Mouse (Mus musculus): Measurements from ENCODE around the gene Ifnl3.

Ifnl3 gene

DNA sequence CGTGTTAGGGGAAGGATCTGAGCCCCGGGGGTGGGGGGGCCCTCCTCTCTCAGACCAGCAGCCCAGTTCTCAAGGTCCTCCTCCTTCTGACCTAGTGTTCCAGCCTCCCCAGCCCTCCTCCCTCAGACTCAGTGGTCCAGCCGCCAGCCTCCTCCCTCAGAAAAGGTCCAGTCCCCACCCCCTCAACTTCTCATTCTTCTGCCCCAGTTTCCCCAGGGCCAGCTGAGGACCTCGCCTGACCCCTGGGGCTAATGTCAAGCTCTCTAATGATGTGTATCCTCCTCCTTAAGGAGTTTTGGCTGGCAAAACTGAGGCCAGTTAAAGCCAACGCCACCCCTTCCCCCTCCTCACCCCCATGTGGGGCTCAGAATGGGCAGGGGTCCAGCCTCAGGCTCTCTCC, 24.5 kb downstream of the Ifnl3 start, which contains the start of gene Nccrp1:
Gene Nccrp1 (minus strand): TSS at position 101 of the 400 bp plus-strand sequence.
- DNase-seq = no peak

DNA sequence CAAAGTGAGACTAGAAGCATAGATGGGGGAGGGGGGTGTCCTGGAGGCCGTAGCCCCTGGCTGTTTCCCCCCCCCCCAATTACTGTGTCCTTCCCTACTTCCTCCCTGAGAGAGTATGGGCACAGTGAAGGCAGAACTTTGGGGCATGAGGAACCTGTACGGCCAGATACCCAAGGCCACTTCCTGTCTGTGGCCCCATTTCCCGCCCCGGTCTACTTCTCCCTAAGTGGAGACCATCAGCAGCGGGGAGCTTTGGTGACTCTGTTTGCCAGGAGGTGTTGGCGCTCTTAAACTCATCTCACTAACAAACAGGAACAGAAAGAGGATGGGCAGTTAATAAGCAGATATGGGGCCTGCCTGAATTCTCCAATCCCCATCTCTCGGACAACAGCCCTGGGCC, 25.0 kb downstream of the Ifnl3 start:
- no peak for DNase-seq

GRCm38 (mm10) chr7:28553076-28553475, 30.4 kb downstream of the Ifnl3 start:
- no peak for DNase-seq

GRCm38 (mm10) chr7:28555939-28556535, 33.4 kb downstream of the Ifnl3 start:
- no peak for DNase-seq

DNA sequence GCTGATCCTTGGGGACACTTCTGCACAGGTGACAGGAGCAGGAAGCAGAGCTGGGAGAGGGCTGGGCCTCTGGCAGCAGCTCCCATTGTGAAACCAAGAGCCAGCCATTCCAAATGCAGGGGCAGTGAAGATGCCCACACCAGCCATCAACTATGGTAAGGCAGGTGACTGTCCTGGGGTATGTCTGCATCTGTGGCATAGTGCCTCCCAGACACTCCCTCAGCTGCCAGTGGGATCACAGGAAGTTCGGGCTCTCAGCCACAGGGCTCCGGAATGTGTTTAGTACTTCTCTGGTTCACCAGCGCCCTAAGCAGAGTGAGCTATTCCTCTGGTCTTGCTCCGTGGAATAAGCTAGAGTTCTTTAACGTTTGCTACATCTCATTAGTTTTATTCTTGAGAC, 34.4 kb downstream of the Ifnl3 start:
- DNase-seq = no peak

GRCm38 (mm10) chr7:28557708-28558107, 35.1 kb downstream of the Ifnl3 start:
- DNase-seq = no peak

- peak in 1 of 2 experiments; percentile 40 for DNase-seq
These were observed 35.9 kb downstream of the Ifnl3 start for GRCm38 (mm10) chr7:28558486-28558885.

- DNase-seq = no peak
These were observed 38.2 kb downstream of the Ifnl3 start for GRCm38 (mm10) chr7:28560856-28561255.

DNA sequence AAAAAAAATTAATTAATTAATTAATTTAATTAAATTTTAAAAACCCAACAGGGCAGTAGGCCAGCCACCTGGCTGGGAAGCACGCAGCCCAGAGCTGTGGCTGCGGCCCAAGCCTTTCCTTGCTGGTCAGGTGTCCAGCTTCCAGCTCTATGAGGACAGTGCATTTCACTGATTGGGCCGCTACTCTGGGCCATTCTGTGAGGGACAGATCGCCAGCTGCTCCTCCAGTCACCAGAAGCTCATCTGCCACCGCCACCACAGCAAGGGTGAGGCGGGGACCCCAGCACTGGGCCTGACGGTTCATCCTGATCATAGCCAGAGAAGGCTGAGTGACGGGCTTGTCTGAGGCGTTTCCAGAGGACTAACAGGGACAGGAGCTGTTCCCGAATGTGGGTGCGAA, 39.3 kb downstream of the Ifnl3 start:
- DNase-seq = peak; percentile 49 to 58

- peak; percentile 70 to 71 for DNase-seq
These were observed 39.7 kb downstream of the Ifnl3 start for GRCm38 (mm10) chr7:28562371-28562770.

DNA sequence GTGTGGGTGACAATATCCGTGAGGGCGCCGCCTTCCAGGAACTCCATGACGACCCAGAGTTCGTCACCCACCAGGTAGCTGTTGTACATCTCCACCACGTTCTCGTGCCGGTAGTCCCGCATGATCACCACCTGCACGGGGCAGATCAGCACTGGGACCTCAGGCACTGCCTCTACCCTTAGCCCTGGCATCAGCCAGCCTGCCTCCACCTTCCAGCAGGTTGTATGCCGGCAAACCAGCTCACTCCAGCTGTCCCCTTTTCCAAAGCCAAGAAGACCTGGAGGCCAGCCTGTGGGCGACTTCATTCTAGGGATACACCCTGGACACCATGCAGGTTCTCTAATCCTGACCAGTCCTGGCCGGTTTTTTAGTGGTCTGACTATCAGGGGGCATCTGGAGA, 40.3 kb downstream of the Ifnl3 start:
- DNase-seq = peak; percentile 57 to 63

GRCm38 (mm10) chr7:28565407-28565806, 42.8 kb downstream of the Ifnl3 start:
- no peak for DNase-seq

- no peak for DNase-seq
These were observed 44.9 kb downstream of the Ifnl3 start for GRCm38 (mm10) chr7:28567539-28567938.

DNA sequence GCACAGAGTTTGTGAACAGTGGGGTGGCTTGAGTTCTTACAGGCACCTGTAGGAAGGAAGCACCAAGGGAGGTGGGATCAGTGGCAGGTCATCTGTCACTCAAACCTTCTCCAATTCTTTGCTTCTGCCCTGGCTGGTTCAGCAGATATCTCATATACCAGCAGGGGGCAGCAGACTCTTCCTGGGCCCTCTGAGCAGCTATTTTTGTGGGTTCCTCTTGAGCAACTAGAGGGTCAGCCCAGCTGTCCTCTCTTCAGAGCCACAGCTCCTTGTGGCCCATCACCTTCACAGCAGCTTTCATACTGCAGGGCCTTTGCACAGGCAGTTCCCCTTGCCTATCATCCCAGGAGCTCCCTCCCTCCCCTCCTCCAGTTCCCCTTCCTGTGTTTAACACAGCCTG, 45.6 kb downstream of the Ifnl3 start:
- peak; percentile 64 to 76 for DNase-seq

GRCm38 (mm10) chr7:28570291-28570981, 47.8 kb downstream of the Ifnl3 start:
- DNase-seq = peak; percentile 66 to 69

DNA sequence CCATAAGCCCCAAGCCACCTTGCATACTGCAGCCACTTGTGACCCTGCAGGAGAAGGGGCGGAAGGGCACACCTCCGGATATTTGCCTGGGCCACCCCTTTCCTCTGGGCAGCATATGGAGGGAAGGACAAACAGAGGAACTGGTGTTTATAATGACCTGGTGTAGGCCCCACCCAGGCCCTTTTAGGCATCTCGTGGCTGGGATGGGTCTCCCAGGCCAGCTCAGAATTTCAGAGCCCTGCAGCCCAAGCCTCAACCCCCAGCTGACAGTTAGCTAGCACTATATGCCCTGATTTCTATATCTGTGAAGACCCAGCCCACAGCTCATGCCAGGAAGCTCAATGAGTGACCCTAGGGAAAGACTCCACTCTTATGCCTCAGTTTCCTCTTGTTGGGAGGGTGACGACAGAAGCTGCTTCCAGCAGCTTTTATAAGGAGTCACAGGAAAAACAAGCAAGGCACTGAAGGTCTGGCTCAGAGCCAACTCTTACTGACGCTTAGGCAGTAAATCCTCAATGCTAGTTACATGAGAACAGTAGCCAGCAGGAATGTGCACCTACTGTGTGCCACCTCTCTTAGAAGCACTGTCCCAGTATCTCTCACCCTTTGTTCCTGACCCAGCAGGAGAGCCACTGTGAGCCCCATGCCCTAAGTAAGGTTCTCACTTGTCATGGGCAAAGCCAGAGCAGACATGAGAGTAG, 48.5 kb downstream of the Ifnl3 start:
- no peak for DNase-seq

- no peak for DNase-seq
These were observed 50.1 kb downstream of the Ifnl3 start for GRCm38 (mm10) chr7:28572689-28573088.

GRCm38 (mm10) chr7:28573236-28573635, 50.6 kb downstream of the Ifnl3 start:
- no peak for DNase-seq

Data from cerebellum, adult 18-20 months (tissue).